Mouse (Mus musculus) erythroblast, embryonic 14.5 days (primary cell): ENCODE measurements around the gene Anks1b.

Experiments
- GATA1 ChIP-seq: IDR thresholded peaks from 2 replicates; pipeline ENCODE4 v1.6.1; 2012; ENCODE audit warnings: low read length, inconsistent platforms, mixed read lengths
- TAL1 ChIP-seq: IDR thresholded peaks from 3 replicates; pipeline ENCODE4 v1.6.1; 2012; ENCODE audit warnings: low read length, inconsistent platforms, mixed read lengths

- TF ChIP-seq GATA1 (no peak), TAL1 (no peak)
Observed at GRCm38 (mm10) chr10:90688696-90689252, 815.5 kb downstream of the Anks1b start.
